Mouse (Mus musculus) cerebellum, adult 9-11 months (tissue): Measurements from ENCODE around the gene Slc1a7.

ENCODE experiments used
- DNase-seq: peaks from one replicate; pipeline ENCODE4 v3.0.0; 2022

Gene Slc1a7

DNA sequence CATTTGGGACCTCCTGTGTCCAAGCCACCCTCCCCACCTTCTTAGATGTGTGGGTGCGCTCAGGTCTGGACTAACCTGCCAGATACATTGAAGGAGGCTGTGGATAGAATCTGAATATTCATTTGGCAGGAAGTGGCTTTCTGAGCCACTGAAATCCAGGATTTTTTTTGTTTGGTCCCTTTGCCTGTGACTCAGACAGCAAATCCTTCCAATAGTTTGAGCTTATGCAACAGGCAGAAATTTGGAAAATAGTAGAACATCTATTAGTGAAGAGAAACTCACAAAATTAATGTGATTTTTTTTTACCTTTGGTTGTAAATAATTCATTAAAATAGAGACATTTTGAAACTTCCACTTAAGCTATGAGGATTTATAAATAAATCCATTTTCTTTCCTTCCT, 3.0 kb downstream of the Slc1a7 start:
- no peak for DNase-seq

DNA sequence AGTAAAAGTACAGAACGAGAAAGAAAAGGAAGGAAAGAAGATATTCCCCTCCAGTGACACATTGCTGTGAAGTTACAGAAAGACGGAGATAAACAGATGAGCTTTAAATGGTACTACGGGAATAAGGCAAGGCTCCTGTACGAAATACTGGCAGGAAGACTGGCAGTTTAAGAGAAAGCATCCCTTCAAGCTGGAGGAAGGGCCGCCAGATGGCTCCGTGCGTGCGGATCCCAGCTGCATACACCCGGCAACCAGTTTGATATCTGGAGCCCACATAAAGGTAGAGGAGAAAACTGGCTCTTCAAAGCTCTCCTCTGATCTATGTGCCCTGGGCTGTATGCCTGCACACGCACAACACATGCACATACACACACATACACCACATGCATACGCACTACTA, 6.4 kb downstream of the Slc1a7 start:
- no peak for DNase-seq

DNA sequence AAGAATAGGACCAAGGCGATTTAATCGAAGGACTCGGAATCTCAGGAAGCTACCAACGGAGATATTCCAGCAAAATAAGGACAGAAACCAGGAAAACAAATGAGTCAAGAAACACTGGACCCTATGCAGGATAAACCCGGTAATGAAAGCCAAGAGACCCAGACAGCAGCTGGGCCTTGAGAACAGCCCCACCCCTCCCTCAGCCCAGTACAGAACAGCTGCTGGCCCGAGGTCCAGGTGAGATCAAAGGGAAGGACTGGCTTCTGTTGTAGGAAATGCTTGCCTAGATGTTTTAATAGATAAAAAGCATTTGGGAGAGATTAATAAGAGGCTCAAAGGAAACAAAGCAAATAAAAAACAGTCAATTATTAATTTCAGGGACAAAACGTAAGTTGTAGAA, 6.9 kb downstream of the Slc1a7 start:
- no peak for DNase-seq

DNA sequence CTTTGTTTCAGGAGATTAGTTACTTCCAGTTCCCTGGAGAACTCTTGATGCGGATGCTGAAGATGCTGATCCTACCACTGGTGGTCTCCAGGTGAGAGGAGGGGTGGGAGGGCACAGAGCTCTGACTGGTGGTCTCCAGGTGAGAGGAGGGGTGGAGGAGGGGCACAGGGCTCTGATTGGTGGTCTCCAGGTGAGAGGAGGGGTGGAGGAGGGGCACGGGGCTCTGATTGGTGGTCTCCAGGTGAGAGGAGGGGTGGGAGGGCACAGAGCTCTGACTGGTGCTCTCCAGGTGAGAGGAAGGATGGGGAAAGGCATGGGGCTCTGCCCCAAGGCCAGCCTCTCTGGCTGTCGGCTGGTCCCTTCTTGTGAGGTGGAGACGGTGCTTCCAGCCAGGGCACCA, 9.5 kb downstream of the Slc1a7 start:
- DNase-seq = no peak

DNA sequence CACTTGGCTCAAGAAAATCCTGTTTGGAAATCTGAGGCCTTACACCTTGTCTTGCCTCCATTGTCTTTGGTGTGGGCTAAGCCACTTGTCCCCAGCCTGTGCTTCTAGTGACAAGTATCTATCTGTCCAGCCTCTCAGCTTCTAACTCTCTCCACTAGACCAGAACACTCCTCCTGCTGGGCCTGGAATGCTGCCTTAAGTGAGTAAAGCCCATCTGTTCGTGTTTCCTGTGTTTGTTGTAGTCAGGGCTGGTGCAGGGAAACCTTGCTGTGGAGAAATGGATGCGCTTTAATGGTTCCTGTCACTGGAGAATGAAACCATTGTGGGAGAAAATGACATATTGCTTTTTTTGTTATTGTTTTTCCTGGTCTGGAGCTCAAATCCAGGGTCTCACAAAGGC, 11.4 kb downstream of the Slc1a7 start:
- peak; percentile 89 for DNase-seq

DNA sequence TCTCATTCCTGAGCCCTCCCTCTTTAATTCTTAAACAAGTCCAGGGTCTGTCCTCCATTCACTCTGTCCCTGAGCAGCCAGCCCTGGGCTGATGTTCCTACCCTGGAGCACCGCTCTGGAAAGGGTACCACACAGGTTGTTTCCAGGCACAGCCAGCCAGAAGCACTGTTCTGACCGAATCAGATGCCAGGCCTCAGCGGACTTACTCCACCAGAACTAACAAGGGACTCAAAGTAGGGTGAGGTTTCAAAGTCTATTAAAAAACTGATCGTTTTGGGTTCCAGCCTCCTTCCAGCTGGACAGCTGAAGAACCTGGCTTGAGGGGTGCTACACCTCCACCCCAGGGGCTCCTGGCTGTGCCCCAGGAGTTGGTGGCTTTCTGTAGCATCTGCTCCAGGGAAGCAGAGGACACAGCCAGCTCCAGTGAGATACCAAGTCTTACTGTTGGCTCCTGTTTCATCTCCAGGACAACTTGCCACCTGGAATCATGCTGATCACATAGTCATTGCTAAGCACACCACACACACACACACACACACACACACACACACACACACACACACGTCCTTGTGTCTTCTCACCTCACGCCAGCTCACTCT, 12.0 kb downstream of the Slc1a7 start:
- DNase-seq = peak; percentile 40

DNA sequence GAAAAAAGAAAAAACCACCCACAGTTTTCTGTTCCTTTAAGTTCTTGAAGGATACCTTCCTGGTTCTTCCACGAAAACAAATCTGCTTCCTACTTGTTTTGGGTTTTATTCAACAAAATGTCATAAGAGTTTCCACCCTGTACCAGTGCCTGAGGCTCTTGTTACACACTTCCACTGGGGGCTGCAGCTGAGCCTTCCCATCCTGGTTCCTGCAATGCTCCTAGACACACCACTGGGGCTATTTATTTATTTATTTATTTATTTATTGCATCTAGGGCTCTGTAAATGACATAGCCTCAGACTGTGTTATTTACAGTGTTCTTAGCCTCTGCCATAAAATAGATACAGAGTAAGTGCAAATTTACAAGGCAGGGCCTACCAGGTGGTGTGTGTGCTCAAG, 15.6 kb downstream of the Slc1a7 start:
- DNase-seq = no peak

DNA sequence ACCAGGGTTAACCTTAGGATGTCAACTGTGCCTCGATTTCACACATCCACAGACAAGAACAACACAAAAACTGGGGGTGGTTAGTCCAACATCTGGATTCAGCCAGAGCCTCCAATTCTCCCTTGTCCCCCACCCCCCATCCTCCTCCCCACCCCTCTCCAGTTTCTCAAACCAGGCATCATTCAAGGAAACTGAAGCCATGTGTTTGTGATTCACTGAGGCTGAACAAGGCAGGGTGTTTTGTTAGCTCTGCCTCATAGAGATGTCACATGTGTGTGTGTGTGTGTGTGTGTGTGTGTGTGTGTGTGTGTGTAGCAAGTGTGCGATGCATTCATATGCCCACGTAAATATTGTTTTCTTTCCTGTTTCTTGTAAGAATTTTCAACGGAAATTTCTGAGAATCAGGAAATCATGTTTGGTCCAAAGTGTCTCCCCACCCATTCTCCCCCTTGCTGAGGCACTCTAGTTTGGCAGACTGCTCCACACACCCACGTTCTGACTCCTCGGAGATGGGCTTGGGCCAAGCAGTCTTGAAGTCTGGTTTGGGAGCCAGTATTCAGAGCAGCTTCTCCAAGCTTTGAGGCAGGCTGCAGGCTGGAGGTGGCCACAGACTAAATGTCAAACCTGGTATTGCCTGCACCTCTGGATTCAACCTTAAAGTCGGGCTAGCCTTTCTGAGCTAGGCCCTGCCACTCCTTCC, 16.3 kb downstream of the Slc1a7 start:
- no peak for DNase-seq

DNA sequence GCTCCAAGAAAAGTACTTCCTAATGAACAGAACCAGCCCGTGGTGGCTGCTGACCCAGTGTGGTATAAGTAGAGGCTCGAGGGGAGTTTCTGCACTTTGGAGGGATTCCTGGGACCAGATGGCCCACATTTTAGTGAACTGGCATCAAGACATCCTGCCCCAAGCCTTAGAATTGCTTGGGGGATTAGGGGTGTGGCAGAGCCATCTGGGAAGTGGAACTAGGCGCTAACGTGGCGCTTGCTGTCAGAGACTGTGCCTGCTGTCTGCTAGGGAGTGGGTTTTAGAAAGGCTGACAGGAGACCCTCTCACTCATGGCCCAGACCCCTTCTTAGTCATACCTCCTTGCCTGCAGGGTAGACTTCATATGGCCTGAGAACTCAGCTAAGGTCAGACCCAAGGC, 17.7 kb downstream of the Slc1a7 start:
- DNase-seq = no peak

DNA sequence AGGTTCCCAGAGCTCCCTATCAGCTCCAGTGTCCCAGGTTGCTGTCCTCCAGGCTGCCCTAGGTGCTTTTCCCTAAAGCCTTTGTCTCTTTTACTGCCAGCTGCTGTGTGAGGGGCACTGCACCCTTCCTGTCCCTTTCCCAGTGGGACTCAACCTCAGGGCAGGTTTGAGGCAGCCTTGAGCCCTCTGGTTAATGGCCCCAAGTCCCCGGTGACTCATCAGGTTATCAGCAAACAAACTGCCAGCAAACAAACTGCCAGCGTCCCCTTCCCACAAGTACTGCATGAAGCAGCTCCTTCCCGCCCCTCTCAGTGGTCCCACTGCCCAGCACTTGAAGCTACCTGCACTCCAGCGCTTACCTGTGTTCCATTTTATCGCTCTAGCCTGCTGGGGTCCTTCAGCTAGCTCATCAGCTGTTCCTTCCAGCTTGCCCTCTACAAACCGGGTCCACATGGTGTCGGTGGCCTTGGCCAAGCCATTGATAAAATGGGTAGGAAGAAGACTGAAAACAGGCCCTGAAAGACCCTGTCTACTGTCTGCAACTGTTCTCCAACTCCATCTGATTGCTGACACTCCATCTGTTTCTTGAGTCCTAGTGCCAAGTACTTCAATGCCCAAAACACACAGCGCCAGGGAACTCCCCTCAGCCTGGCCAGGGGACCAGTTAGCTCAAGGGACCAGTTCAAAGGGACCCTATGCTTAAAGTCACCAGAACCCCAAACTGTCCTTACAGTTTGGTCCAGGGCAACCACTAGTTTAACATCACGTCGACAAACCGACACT, 18.4 kb downstream of the Slc1a7 start:
- DNase-seq = no peak

DNA sequence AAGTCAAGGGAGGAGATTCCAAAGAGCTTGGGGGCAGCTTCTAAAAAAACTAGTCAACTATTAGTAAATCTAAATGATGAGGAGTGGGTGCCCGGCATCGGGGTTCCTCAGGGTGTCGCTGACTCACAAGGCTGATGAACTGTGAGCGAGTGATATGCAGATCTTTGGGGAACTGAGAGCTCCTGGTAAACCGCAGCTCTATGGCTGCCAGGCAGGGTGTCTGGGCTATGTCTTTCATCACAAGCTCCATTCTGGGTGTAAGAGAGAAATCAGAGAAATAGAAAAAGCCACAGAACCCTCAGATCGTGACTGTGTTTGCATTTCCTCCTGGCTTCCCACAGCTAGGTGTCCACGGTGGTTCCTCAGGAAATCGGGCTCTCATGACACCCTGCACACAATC, 20.8 kb downstream of the Slc1a7 start:
- DNase-seq = no peak

DNA sequence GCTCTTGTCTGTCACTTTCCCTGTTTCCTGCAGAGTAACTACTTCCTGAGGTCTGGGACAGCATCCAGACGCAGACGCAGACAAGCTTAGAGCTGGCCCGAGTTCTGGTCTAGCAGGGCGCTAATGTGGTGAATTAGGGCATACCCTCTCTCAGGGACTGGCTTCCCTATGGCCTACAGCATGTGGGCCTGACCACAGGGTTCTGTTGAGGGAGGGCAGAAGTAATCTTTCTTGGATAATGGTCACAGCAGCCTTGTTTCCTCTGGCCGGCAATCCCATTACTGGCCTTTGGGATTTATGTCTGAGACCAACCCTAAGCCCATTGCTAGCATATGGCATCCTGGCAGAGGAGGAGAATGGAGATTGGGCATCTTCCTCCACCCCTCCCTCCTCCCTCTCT, 22.7 kb downstream of the Slc1a7 start:
- DNase-seq = peak; percentile 68

DNA sequence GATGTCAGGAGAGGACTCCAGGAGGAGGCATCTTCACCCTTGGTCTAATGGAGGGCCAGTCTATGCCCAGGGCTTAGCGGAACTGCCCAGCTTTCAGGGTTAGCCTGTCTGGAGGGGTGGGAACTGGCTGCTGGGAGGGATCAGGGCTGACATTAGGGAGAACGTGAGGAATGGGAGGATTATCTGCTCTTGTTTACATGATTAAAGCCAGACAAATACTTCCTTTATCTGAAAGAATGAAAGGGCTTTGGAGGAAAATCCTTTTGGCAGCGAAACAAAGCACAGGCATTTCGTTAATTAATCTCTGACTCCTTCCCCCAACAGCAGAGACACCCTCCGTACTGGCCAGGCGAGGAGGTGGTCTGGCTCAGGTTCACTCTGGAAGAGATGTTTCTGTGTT, 23.7 kb downstream of the Slc1a7 start:
- no peak for DNase-seq

DNA sequence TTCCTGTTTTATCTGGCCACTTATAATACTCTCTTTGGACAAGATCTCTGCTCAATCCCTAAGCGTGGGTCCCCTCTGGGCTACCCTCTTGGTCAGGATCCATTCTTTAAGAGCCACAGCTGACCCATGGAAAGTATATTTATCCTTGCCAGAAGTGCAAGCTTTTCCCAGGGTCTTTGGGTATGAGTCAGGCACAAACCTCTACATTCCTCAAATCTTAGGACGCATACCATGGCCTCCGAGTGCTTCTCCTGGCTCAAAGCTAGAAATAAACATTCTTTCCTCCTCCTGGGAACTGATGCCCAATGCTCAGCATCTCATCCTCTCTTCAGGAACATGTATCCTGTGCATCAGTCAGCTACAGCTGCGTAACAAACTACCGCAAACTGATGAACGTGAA, 26.9 kb downstream of the Slc1a7 start:
- DNase-seq = no peak

DNA sequence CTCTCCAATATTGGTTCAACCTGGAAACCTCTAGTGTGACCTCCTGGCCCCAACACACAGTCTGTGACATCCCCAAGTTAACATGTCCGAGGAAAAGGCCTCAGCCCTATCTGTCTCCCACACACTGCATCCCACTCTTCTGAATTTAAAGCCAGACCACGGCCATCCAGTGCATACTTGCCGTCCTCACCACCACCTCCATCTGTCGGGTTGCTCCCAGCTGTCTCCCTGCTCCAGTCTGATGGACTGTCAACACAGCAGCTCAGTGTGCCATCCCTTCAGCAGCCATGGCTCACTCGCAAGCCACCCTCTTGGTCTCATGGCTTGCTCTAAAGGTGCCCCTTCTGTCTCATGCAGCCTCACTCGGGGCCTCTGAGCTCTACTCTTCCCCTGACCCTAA, 27.6 kb downstream of the Slc1a7 start:
- no peak for DNase-seq

DNA sequence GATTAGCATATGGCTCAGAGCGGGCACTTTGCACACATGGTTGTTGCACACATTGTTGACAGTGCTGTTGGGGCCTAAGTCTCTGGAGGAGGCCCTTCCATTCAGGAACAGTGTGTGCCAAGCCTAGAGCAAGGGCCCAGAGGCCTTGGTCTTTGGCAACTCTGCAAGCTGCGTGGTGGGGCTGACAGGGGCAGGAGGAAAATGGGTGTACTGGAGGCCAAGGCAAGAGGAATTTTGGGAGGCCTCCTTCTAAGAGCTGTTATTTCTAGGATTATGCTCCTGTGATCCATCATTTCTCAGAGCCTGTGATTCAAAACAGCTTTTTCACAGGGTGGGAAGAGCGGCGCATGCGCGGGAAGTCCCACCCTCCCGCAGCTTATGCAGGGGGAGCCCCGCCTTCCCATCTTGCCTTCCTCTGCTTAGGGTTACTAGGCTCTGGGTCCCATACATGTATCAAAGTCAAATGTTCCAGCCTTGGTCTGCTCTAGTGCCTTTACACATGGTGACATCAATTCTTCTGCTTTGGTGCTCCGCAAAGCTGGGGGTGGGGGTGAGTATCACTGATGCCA, 28.4 kb downstream of the Slc1a7 start:
- DNase-seq = no peak

DNA sequence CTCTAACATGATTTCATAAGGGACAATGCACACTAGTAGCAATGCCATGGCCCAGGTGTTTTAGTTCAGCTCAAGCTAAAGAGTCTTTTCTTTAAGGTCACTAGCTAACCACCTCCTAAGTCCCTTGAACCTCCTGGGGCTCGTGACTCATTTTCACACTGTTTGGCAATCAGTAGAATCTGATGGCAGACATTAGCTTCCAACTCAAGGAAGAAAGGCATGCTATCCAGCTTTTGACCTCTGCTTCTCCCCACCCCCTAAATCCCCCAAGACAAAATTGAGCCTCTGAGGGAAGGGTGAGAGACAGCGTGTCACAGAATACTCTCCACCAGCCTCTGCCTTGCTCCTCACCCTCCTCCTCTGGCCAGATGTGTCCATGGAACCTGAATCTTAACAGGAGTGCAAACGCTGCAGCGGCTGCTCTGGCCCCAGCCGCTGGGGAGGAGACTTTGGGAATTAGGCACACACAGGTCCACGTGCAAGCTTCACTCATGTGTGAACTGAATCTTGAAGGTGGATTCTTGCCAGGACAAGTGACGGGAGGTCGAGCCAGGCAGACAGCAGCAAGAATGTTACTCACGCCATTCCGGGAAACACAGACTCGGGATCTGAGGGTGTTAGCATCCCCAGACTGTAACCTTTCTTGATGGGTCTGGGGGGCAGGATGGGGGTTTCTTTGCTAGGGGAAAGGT, 30.7 kb downstream of the Slc1a7 start:
- no peak for DNase-seq

DNA sequence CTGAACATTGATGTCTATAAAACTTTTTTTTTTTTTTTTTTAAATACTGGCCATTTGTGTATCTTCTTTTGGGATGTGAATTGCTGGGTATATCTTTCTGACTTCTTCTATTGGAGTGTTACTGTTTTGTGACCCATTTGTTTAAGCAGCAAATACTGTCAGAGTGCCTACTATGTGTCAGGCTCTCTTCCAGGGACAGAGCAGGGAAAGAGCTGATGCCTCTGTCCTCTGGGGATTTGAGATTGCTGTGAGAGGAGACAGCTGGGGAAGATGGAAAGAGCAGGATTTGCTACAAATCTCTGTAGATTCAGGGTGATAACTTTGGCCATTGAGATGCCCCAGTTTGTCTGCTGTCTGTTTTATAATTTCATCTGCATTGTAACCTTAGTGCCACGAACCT, 31.2 kb downstream of the Slc1a7 start:
- no peak for DNase-seq

DNA sequence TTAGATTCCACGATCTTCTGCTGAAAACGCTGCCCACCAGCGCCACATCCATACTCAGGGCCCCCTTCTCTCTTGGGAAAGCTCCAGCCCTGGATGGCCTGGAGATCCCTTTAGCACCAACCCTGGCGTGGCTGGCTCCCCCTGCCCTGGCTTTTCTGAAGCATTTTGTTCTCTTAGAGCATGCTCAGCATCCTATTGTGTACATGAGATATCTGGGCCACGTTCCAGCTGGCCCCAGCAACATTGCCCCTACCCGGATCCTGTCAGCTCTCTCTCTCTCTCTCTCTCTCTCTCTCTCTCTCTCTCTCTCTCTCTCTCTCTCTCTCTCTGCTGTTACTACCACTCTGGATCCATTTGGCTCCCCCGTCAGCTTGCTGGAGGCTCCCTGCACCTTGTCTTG, 37.2 kb downstream of the Slc1a7 start:
- DNase-seq = no peak

DNA sequence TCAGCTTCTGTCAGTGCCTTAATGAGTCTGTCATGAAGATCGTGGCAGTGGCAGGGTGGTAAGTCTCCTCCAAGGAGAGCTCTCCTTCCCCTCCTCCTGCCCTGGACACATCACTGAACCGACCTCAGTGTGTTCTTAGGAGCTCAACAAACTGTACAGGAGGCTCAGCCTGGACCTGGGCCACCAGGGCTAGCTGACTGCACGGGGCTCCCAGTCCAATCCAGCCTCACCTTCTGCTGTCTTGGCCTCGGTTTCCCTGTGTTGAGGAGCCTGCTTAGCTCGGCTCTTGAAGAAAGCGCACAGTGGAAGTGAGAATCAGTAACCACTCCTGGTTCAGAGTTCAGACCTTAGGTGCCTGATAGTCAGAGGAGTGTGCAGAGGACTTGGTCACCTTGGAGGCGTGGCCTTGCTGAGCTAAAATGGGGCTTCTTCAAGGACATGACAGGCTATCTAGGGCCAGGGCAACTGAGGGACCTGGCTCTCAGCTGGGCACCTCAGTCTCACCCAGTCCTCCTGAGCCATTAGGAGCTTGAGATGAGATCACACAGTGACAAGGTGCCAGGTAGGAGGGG, 39.5 kb downstream of the Slc1a7 start:
- DNase-seq = peak; percentile 40

DNA sequence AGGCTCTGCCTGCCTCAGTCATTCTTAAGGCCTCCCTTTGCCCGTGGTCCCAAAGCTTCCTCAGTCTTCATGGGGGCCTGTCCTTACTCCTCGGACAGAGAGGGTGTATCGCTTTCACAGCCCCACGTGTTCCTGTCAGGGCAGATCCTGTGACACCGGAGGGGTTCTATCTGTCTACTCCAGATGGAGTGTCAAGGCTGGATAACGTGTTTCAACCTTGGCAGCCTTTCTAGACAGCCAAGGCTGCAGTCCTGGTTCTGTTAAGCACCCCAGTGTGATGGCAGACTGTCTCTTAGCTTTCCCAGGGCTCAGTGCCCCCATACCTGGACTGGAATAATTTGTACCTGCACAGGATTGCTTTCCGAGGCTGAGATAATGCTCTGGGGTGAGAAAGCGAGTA, 40.4 kb downstream of the Slc1a7 start:
- peak; percentile 58 for DNase-seq

DNA sequence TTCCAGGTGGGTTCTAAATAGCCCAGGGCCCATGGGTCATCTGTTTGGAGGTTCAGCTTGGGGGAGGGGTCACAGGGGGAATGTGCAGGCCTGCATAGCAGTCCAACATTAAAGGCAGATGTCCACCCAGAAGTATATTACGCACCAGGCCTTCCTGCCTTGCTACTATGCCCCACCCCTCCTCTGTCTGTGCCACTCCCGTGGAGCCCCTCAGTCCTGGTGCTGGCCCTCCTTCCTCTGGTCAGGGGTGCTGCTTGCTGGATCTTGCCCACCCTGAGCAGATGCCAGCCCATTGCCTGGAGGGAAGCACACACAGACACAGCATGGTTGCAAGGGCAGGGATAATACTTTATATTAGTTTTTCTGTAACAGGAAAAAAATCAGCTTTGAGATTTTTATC, 46.3 kb downstream of the Slc1a7 start:
- DNase-seq = no peak
